Mouse (Mus musculus) heart, adult 18-20 months (tissue): ENCODE measurements around the gene Eif2a. TPM values are rescaled to one million over a fixed set of nuclear protein-coding genes. Genes with fewer than 3 reads are reported as not detected.

Experiments used
- total RNA-seq, 2 experiments: library from RNA; stranded (reverse); gene quantifications; 2 replicates each; pipeline ENCODE4 v1.2.3; 2021

Gene Eif2a
- total RNA-seq, 2 experiments from 2014 or later, result 35.8 to 43.2 TPM

Other genes with a start within 250 kb of the Eif2a start
- 10 to 100 TPM; 20.1 to 21.5 TPM for gene Tsc22d2, start 111.1 kb upstream of the Eif2a start, total RNA-seq
- 10 to 100 TPM; 12.0 to 15.1 TPM for gene Serp1, start 71 bp downstream of the Eif2a start, total RNA-seq
- gene Selenot, start 50.8 kb downstream of the Eif2a start, total RNA-seq, result 100 to 1,000 TPM; 119 to 120 TPM
- gene Erich6, start 111.4 kb downstream of the Eif2a start, total RNA-seq, result not detected
- 10 to 100 TPM; 11.8 to 12.5 TPM for gene Siah2, start 166.6 kb downstream of the Eif2a start, total RNA-seq